In genomic region chr12:9275697-9276096, GRCm38 (mm10) we compare ENCODE assay signal across 15 mouse cellular contexts.
"Had no signal": no experiment of that assay in that cellular context is flagged by ENCODE, and none has a peak within 500 bp of the region (broad histone marks: within the 10 kb centered on the region; RNA-seq: fewer than 3 reads in every experiment).

No protein-coding gene starts in this region.

- H3K4me3 ChIP-seq: liver, embryonic 15.5 days; megakaryocyte, embryonic 14.5 days; midbrain, embryonic 12.5 days had no signal

- DNase-seq: kidney, postnatal 14 days; layer of hippocampus, adult 9-11 months; layer of hippocampus, postnatal 36 days; lung, adult 2 months; right cerebral cortex, adult 18-20 months; right cerebral cortex, postnatal 25 days; thymus, postnatal 36 days had no signal

- H3K27ac ChIP-seq: liver, embryonic 15.5 days; macrophage; midbrain, embryonic 12.5 days had no signal

- H3K4me2 ChIP-seq: liver, embryonic 11.5 days; liver, embryonic 15.5 days; midbrain, embryonic 12.5 days had no signal

- H3K9ac ChIP-seq: liver, embryonic 15.5 days; midbrain, embryonic 12.5 days had no signal

- H3K4me1 ChIP-seq: liver, embryonic 15.5 days; megakaryocyte, embryonic 14.5 days; midbrain, embryonic 12.5 days had no signal

- ATAC-seq: intestine, embryonic 16.5 days; lung, postnatal 0 days; midbrain, embryonic 16.5 days had no signal

- H3K36me3 ChIP-seq: liver, embryonic 15.5 days; midbrain, embryonic 12.5 days had no signal

- H3K27me3 ChIP-seq: liver, embryonic 15.5 days; megakaryocyte, embryonic 14.5 days; midbrain, embryonic 12.5 days had no signal

- H3K9me3 ChIP-seq: liver, embryonic 15.5 days; midbrain, embryonic 12.5 days had no signal
